Mouse (Mus musculus) erythroblast, embryonic 14.5 days (primary cell): ENCODE measurements around the gene Scn4b.

Experiments used
- GATA1 ChIP-seq: IDR thresholded peaks from 2 replicates; pipeline ENCODE4 v1.6.1; 2012; ENCODE audit warnings: low read length, inconsistent platforms, mixed read lengths
- TAL1 ChIP-seq: IDR thresholded peaks from 3 replicates; pipeline ENCODE4 v1.6.1; 2012; ENCODE audit warnings: low read length, inconsistent platforms, mixed read lengths

DNA sequence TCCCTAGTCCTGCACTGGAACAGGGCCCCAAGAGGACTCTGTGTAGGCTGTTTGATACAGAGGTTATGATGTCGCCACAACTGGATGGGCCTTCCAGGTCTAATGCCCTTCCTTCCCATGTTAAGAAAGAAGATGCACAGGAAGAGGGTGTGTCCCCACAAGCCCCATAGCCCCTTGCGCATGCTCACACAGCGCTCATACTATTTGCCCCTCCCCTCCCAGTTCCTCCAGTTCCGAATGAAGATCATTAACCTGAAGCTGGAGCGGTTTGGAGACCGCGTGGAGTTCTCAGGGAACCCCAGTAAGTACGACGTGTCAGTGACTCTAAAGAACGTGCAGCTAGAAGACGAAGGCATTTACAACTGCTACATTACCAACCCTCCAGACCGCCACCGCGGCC lies 13.0 kb upstream of the Scn4b start:
- TF ChIP-seq GATA1 (no peak), TAL1 (no peak)
